In the genomic region with DNA sequence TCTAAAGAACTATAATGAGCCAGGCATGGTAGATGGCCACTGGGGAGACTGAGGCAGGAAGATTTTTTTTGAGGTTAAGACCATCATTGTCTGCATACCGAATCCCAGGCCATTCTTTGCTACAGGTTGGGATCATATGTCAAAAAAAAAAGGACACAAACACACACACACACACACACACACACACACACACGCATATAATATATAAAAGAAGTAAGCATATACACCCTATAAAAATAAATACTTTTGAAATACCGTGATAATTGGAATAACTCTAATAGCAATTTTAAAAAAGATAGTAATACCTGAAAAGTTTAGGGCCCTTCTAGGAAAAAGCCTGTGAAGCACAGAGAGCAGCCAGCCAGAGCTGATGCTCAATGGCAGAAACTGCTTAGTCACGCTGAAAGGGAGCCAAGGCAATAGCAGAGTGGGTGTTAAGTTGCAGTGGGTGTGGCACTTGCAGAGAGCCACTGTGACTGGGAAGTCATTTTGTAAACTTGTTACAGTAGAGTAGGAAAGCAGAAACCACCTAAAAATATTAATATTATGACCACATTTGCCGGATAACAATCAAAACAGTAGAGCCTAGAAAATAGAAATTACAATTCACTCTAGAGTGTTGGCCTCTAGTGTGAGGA, we compare ENCODE assay signal across 8 mouse cellular contexts.
A peak's percentile ranks its signal among the peaks of the same experiment; 100 is the strongest.
DNase-seq lines count a peak whose midpoint lies in the region; ATAC-seq lines count a peak whose summit lies in the region.

No protein-coding gene starts in this region.

- WGBS in embryonic facial prominence, embryonic 14.5 days = 63% methylated on average over 5 of the region's 5 CpGs
- 46% methylated on average over 5 of the region's 5 CpGs for WGBS in liver, embryonic 13.5 days (ENCODE audit: insufficient replicate concordance)

- no peak overlapping the region for H3K4me3 ChIP-seq in embryonic facial prominence, embryonic 14.5 days (ENCODE audit: low read depth, low read length)
- peak overlapping the region; percentile 28; the same call in 1 of the 2 replicates for H3K4me3 ChIP-seq in liver, embryonic 13.5 days (replicated peaks)

- no peak overlapping the region for H3K9ac ChIP-seq in embryonic facial prominence, embryonic 14.5 days (ENCODE audit: low read depth, low read length)
- H3K9ac ChIP-seq in liver, embryonic 13.5 days = peak overlapping the region; percentile 51; the same call in 1 of the 2 replicates

- H3K9me3 ChIP-seq in embryonic facial prominence, embryonic 14.5 days (ENCODE audit: control insufficient read depth, low read length) = no peaks in the 10 kb centered on the region
- no peaks in the 10 kb centered on the region for H3K9me3 ChIP-seq in liver, embryonic 13.5 days (replicated peaks)

- no peak overlapping the region for H3K4me2 ChIP-seq in embryonic facial prominence, embryonic 14.5 days (ENCODE audit: low read depth, low read length)
- H3K4me2 ChIP-seq in liver, embryonic 13.5 days = peak overlapping the region; percentile 45; the same call in 1 of the 2 replicates

- peaks cover 6% of the 10 kb centered on the region for H3K4me1 ChIP-seq in embryonic facial prominence, embryonic 14.5 days (ENCODE audit: control insufficient read depth, insufficient read depth, low read length)
- H3K4me1 ChIP-seq in liver, embryonic 13.5 days (replicated peaks) = peaks cover 57% of the 10 kb centered on the region

- intact Hi-C loops in heart, postnatal 25 days (cut with DNase I) = no loop called here

- H3K27me3 ChIP-seq in embryonic facial prominence, embryonic 14.5 days (replicated peaks; ENCODE audit: control insufficient read depth, insufficient read depth, low read length) = no peaks in the 10 kb centered on the region
- no peaks in the 10 kb centered on the region for H3K27me3 ChIP-seq in liver, embryonic 13.5 days

- ATAC-seq in CD4-positive, CD25-positive, alpha-beta regulatory T cell, adult 4 months = peak; percentile 50
- peak; percentile 72; the same call in 1 of the 2 replicates for ATAC-seq in embryonic facial prominence, embryonic 14.5 days (ENCODE audit: low read depth)
- peak; percentile 96 for ATAC-seq in liver, embryonic 13.5 days (ENCODE audit: low read depth)

- DNase-seq in frontal cortex, adult 2 months (ENCODE audit: extremely low spot score in 1 of 2, low spot score in 1 of 2) = peak; percentile 27 to 74
- no peak for DNase-seq in frontal cortex, postnatal 25 days (ENCODE audit: low spot score in 2 of 2)
- DNase-seq in embryonic facial prominence, embryonic 14.5 days (ENCODE audit: low spot score) = peak; percentile 80
- DNase-seq in heart, postnatal 25 days (ENCODE audit: low spot score) = peak; percentile 33
- DNase-seq in liver, embryonic 13.5 days = peak; percentile 36
- peak; percentile 79 to 82 for DNase-seq in spleen, postnatal 4 days (ENCODE audit: low spot score in 2 of 2)
- DNase-seq in cerebellum, adult 9-10 months = no peak

- H3K36me3 ChIP-seq in embryonic facial prominence, embryonic 14.5 days (ENCODE audit: control insufficient read depth, insufficient read depth, low read length) = no peaks in the 10 kb centered on the region
- H3K36me3 ChIP-seq in liver, embryonic 13.5 days = no peaks in the 10 kb centered on the region

- H3K27ac ChIP-seq in embryonic facial prominence, embryonic 14.5 days (replicated peaks; ENCODE audit: low read depth, low read length) = no peak overlapping the region
- peak overlapping the region; percentile 78 for H3K27ac ChIP-seq in liver, embryonic 13.5 days

Comparison
In these comparisons a context has a peak if more than half of its experiments do, and no peak if none do; other contexts are left out.
1. DNase-seq: peak in frontal cortex, adult 2 months (2 of 2), embryonic facial prominence, embryonic 14.5 days (single experiment), heart, postnatal 25 days (single experiment), liver, embryonic 13.5 days (single experiment) and spleen, postnatal 4 days (2 of 2); none in frontal cortex, postnatal 25 days (0 of 2) and cerebellum, adult 9-10 months (single experiment).
2. Peak in every context shown above with its lines, with median percentiles within 50 percentile points of each other: ATAC-seq.